Mouse (Mus musculus): ENCODE measurements around the gene Tia1.

DNA sequence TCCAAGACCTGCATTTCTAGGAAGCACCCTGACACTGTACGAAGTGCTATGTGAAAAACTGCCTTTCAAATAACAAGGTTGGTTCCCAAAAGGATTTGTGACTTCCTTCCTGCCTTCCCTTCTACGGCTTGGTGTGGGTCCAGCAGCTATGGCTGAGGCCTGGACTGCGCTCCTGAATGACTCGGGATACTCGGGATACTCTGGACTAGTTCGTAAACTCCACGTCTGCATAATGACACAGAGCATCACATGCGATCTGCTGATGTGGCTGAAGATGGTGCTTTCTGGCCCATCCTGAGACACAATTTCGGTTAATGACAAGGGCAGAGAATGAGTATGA, 67.7 kb downstream of the Tia1 start:
- TF ChIP-seq GATA1 (IDR thresholded peaks at IDR 0.05; ENCODE audit: borderline replicate concordance, low read length) (no peak), FLI1 (IDR thresholded peaks at IDR 0.05; ENCODE audit: low read length) (no peak)
